Mouse (Mus musculus) lung, postnatal 25 days (tissue): ENCODE data around the gene Fam126a.

ENCODE experiments used
- DNase-seq: peaks from one replicate; pipeline ENCODE4 v3.0.0; 2022; ENCODE audit warnings: low spot score

Gene Fam126a

DNA sequence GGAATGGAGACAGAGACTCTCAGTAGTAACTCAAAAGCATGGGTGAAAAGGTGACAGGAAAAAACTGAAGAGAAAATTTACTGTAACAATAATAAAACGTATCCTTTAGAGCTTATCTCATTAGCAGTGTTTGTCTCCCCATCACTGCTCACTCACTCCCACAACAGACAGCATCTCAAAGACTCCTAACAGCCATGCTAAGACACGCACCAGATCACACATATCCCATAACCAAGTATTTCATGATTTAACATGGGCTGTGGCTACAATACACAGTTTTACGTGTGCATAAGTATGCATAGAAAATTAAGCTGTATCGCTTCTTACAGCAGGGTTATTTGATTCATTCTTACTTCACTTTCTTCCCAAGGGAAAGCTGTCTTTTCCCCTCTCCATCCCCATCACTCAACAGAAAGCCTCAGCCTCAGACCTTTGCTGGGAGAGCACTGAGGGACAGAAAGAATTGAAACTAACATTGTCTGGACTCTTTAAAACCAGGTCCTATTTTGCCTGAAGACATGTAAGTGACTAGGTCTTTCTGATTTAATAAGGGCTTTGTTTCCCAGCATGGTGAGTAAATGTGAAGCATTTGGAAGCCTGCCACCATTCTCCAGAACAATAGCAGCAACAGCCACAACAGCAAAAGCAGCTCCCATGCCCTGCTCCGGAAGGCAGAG lies 37.5 kb downstream of the Fam126a start:
- DNase-seq, result peak; percentile 72

DNA sequence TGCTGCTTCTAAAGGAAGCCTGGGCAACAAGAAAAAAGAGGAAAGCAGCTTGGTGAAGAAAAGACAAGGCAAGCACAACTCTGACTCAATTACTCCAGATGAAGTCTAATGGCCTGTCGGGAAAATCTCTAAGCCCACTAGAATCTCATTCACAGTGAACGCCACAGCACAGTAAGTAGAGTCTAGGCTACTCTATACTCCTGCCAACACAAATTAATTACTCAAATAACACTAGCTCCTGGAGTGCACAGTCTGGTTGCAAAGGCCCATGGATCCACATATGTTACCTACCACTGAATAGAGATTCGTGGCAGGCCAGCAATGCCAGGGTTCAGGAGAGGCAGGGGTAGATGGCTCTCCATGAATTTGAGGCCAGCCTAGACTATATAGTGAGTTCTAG lies 40.5 kb downstream of the Fam126a start:
- no peak for DNase-seq

DNA sequence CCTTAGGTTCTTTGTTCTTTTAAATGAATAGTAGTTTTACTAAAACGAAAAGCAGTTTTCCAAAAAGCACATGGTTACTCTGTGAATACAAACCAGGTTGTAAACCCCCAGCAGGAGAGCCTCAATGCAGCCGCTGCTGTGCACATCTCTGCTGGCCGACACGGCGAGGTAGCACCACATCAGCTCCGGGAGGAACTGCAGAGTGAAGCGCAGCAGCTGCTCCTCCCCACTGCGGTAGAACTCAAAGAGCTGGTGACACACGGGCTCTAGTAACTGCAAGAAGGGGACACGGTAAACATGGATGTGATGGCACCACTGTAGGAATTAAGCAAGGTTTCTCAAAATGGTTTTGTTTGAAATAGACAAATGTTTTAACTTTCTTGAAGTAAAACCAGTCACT lies 42.7 kb downstream of the Fam126a start:
- no peak for DNase-seq

DNA sequence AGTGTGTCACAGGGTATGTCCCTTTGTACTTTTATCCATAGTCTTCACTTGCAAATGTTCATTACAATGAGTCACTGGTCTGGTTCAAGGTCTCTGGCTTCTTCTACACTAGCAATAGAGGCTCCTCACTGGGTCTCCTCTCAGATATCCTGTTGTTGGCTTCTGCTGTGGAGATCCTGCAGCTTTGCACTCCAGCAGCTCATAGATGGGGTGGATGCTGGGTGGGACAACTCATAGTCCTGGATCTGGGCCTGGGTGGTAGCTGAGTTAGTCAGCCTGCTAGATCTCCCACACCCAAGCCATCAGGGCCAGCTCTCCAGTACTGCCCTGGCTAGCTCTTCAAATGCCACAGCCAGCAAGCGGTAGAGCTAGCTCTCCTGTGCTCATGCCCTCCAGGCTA lies 48.4 kb downstream of the Fam126a start:
- peak; percentile 54 for DNase-seq

DNA sequence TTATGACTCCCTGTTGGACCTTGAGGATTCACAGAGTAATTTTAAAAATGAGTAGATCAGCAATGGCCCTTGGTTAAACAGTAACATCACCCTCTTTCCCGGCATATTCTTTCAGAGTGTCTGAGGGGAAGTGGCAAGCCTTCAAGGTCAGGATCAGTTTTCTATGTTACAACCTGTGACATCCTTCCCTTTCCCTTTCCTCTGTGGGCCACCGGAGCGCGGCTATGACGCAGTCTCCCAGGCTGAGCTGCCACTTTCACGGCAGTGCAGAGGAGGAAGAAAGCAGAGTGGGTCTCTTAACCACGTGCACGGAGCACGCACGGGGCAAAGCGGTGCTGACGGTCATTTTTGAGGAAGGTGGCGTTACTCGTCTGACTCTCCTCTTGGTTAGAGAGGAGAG lies 52.0 kb downstream of the Fam126a start:
- DNase-seq, result no peak

DNA sequence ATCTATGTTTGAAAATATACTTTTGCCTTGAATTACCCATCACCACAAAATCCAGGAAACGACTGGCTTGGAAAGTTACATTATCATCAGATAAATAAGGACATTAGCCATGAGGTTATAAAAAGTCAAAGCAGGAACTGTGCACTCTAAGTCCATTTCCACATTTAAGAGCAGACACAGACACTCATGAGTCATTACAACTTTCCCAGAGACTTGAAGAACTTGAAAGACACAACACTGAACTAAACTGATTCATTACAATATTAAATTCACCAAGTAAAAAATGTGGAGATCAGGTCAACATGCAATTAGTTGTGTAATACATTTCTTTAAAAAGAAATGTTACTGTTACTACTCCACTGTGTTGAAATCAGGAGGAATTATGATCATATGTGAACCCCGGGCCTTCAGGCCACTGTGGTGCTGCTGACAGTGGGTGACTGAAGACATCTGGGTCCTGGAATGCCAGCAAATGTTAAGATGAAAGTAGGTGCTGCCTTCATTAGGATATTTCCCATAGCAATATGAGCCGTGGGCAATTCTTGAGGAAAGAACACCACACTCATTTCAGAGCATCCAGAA lies 55.4 kb downstream of the Fam126a start:
- DNase-seq, result peak; percentile 11

DNA sequence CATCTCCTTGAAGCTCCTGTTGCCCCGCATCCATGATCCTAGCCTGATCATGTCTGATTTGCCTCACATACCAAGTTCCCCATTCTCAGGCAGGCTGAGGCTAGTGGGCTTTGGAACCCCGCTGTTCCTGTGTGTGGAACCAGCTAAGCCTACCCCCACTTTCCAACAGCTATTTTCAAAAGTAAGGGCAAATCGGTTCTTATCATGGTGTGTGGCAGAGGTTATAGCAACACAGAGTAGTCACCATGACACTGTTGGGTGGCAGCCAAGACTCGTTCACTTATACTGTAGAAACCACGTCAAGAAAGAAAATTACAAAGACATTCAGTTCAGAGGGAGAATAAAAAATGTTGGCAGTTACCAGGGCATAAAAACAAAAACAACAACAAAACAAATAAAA lies 62.8 kb downstream of the Fam126a start:
- DNase-seq, result peak; percentile 23

DNA sequence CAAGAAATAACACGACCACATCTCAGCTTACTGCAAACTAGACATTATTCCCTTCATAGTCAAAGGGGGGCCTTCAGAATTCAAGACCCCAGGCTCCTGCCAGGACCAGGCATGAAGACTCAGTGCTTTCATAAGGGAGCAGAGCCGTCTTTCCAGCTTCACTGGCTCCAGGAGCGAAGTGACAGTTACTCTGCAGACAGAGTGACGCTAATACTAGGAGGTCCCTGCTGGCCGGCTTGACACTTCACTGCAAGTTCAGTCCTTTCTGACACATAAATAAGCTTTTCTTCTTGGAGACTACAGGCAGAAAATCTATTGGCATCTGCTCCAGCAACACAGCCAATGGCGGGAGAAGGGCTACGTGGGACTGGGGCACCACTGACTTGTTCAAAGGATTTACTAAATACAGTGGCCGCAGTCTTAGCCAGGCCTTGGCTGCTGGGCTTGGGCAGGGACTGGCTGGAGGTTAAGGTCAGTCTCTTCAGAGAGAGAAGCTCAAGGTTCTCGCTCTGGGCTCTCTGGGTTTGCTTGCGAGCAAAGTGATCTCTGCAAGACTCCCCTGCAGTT lies 65.8 kb downstream of the Fam126a start:
- DNase-seq, result no peak

DNA sequence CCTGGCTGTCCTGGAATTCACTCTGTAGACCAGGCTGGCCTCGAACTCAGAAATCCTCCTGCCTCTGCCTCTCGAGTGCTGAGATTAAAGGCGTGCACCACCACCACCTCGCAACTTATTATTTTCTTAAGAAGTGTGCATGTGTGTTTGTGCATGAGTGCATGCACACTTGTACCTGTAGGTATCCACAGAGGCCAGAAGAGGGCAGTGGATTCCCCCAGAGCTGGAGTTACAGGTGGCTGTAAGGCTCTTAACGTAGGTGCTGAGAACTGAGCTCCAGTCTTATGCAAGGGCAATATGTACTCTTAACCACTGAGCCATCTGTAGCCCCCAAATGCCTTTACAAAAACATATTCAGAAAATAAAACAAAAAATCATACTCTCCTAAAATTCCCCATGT lies 77.4 kb downstream of the Fam126a start:
- DNase-seq, result no peak

DNA sequence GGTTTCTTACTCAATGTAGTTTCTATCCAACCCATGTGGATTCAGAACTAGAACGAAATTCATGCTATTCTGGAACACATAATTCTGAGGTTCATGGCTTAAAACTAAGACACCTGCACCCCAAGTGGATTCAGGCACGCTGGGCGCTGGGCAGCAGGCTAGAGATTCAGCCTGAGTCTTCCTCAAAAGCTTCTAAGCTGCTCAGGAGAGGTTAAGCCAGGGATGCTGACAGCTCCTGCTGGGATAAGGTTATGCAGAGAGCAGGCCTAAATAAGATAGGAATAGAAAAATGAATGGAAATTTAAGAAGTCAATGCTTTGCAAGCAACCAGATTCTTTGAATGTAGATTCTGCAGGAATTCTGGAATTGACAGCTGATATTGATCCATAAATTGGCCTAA lies 82.4 kb downstream of the Fam126a start:
- no peak for DNase-seq

DNA sequence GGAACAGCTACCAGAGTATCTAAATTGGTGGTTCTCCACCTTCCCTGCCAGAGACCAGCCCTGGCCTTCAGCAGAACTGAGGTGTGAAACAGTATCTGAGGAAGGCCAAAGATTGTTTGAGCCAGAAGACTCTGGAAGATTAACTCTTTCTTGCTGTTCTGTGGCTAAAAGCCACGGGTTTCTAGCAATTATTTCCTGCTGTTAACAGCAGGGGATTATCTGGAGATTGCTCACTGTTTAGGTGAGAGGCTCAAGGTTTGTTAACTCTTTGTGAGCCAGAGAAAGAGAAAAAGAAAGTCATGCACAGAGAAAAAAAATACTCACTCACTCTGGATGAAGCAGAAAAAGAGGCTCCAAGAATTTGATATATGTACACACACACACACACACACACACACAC lies 85.4 kb downstream of the Fam126a start:
- no peak for DNase-seq

DNA sequence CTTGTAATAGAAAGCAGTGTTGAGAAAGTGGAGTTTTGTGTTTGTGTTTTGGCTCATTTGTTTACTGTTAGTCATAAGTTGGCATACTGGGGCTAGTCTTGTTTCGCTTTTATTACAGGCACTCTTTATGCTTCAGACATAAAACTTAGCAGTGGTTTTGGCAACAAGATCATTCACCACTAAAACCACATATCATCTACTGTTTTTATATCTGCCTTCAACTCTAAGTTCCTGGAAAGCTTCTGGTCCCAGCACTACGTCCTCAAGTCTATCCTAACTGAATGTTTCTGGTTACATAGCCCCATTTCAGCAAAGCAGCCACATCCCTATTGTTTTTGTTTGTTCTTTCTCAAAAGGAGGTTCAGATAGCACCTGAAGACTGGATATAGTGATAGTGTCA lies 87.0 kb downstream of the Fam126a start:
- no peak for DNase-seq

DNA sequence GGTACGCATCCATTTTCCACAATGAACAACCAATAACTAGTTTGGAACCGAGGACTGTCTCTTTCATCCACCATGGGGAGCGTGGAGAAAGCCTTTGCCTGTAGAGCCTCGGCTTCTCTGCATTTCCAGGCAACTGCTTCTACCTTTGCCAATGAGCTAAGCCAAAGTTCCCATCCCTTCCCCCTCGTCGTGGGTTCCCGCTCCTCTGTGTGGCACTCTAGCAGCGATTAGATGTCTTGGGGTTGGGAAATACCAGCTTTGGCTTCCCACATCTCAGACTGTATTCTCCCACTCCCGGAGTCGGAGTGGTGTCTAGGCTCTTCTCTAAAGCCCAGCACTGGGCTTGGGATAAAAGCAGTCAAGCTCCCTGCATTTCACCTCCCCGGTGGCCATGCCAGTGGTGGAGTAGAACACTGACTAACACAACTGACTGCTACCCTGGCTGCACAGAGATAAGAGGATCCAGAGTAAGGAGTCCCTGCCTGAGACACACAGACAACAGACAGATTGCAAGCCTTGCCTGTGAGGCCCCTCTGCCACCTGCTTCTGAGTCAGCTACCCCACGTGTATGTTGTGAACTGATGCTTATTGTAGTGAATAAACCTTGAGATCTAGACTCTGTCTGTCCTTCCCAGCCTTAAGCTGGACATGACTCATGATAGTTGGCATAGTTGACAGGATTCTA lies 106.9 kb downstream of the Fam126a start:
- DNase-seq, result no peak

DNA sequence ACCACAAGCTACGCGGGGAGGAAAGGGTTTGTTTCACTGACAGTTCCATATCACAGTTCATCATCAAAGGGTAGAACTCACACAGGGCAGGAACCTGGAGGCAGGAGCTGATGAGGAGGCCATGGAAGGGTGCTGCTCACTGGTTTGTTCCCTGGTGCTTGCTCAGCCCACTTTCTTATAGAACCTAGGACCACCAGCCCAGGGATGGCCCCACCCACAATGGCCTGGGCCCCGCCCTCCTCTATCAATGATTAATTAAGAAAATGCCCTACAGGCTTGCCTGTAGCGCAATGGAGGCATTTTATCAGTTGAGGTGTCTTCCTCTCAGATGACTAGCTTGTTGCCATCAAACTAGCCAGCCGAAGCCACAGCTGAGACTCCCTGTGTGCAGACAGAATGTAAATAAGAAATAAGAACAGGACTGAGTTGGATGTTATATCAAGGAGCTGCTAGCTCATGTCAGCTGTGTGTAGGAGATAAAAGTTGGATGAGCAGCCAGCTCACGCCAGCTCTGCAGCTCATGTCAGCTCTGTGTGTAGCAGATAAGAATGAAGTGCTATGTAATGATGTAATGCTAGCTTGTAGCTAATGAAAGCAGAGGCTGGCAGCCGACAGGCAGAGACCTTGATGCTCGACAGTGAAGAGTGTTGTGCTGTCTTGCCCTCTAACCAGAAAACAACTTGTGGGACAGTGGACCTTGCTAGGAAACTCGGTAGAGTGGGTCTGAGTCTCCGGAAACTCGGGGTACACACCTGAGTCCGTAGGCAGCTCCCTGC lies 107.8 kb downstream of the Fam126a start:
- DNase-seq, result no peak

DNA sequence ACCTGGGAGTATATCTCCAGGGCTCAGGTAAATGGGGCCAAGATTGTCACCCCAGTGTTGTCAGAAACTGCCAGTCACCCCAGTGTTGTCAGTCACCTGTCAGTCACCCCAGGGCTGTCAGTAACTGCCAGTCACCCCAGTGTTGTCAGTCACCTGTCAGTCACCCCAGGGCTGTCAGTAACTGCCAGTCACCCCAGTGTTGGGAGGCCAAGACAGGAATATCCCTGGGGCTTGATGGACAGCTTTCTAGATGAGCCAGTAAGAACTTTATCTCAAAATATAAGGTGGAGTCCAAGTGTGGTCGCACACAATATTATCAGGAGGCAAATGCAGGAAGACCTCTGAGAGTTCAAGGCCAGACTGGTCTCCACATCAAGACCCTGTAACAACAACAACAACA lies 109.2 kb downstream of the Fam126a start:
- no peak for DNase-seq

DNA sequence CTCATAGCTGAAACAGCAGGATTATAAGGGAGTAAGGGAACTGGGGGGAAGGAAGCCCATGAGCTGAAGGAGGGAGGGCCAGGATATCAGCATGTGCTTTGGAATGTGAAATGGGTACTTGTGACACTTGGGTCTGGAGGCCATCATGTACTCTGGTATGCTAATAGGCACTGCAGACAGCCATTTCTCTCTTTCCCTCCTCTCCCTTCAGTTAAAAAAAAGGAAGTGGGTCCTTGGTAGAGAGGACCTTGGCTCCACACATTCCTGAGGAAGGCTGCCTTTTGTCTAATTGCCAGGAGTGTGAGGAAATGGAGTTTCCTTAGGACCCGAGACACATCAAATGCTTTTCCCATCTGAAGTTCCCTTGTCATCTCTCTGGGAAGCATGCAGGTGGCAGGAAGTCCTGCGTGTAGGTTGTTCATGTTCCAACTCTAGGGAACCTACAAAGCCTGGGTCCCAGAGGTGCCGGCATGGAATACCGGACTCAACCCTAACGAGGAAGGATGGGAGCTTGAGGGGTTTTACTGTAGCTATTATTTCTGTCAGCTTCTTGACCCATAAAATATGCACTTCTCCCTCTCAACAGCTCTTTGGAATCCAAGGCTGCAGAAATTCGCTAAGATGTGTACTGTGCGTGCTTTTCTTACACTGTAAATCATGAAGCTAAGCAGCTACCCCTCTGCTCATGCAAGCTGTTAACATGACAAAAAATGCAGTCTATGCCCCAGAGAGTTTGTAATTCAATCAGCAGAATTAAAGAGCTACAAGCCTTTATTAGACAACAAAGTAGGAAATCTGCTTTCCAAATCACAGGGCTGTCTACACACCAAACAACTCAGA lies 110.4 kb downstream of the Fam126a start:
- DNase-seq, result peak; percentile 23

DNA sequence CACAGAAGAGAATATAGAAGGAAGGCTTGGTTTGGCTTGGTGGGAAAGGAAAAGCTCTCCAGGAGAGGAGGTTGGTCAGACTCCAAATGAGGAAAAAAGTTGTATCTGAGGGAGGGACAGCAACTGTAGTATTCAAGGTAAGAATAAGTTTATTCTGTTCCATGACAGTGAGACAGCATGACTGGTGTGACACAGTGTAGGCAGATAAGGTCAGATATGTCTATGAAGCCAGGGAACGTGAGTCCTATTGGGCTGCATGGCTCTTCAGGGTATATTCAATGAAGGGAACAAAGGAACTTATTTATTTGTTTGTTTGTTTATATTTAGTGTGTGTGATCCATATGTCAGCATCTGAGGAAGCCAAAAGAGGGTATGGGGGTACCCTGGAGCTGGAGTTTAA lies 113.2 kb downstream of the Fam126a start:
- no peak for DNase-seq

DNA sequence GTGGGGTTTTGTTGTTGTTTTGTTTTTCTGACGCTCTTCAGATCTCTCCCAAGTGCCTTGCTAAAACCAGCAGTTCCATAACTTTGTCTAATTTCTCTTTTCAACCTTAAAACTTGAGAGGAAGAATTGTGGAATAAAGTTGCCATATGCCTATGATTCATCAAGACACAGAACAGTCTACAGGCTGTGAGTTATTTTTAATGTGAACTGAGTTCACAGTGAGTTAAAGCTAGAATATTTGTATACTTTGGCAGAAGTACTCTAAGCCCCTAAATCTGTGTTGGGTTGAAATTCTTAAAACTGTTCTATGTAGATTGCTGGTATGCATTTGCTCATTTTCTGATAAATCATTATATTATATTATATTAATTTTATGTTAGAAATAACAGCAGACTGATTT lies 118.9 kb downstream of the Fam126a start:
- DNase-seq, result no peak

DNA sequence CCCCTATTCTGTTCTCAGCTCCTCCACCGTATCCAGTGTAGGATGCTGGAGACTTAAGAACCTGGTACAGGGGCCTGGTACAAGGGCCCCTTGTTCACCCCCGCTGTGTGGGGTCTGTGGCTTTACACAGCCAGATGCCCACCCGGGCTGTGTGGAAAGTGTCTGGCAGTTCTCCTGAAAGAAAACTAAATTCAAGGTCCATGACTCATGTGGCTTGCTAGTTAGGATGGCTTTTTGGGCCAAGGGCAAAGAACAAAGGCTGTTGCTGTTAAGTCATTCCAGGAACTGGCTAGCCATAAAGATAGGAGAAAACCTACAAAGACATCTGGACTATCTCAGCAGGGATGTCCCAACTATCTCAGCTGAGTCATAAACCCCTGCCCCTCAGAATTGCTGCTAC lies 121.2 kb downstream of the Fam126a start:
- DNase-seq, result no peak

DNA sequence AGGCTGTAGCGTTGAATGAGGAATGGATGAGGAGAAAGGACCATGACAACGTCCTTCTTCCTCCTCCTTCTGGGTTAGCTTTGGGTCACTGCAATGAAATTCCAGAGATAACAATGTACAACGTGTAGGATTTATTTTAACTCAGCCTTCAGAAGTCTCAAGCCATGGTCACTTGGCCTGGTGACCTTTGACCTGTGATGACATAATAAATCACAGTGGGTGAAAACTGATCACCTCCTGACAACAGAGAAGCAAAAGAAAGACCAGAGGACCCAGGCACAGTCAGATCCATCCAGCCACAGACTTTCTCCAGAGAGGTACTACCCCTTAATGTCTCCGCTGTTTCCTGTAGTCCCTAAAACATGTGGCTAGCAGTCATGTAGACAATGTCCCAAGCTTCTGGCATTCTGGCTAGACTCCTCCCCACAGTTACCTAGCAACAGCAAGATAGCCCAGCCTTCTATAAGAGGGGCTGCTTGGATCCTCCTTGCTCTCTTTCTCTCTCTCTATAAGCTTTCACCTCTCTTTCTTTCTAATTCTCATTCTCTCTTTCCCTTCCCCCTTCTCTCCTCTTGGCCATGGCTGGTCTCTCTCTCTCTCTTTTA lies 121.9 kb downstream of the Fam126a start:
- DNase-seq, result no peak

DNA sequence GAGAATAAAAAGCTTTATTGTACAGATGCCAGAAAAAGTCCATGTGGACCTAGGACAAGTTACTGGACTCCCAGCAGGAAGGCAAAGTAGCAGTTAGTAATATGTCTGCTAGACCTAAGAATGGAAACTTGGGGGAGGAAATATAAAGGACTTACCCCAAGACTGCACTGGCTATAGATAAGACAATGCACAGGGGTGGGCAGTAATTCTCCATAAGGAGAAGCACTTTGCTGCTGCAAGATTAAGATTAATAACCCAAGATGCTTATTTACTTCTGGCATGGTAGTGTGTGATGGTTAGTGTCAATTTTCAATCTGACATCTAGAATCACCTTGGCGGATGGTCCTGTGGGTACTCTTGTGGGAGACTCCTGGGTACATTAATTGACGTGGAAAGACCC lies 128.3 kb downstream of the Fam126a start:
- DNase-seq, result no peak
